Mouse (Mus musculus): ENCODE results near the gene Tubb2b.

GRCm38 (mm10) chr13:34152695-34153094 is 22.4 kb upstream of the Tubb2b start:
- TF ChIP-seq SRF (IDR thresholded peaks at IDR 0.05; ENCODE audit: control insufficient read depth, insufficient read length, low read depth) (no peak), MAX (IDR thresholded peaks at IDR 0.05; ENCODE audit: low read depth) (no peak), USF1 (IDR thresholded peaks at IDR 0.05; ENCODE audit: low read depth) (no peak), MYOD1 (IDR thresholded peaks at IDR 0.05; ENCODE audit: control insufficient read depth in 1 of 3, insufficient read length in 2 of 3, low read depth in 2 of 3) (no peak), E2F4 (IDR thresholded peaks at IDR 0.05; ENCODE audit: insufficient read depth) (no peak)

Measured in myocyte (in vitro differentiated cells).